Mouse (Mus musculus): Measurements from ENCODE around the gene Gm43720.

DNA sequence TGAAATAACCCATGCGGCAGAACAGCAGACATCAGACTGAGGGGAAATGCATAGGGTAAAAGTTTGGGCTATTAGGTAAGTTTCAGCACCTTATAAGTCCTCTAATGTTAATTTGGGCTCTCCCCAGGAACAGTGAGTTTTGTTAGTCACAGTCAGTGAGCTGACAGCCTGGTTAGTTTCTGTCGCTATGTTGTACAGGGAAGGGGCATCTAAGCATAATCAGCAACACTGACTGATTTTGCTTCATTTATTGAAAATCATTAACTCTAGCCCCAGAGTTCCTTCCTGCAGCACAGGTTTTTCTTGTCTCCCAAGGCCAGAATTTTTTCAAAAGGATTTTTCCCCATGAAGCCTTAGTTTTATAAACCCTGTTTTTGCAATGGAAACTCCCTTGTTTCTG lies 46.0 kb downstream of the Gm43720 start:
- no peak for TF ChIP-seq CTCF (IDR thresholded peaks at IDR 0.05; ENCODE audit: low read depth)
- no peak for TF ChIP-seq EP300 (IDR thresholded peaks at IDR 0.05; ENCODE audit: low read depth)
